Comparison of ENCODE assay signal across 12 mouse cellular contexts in the genomic region with DNA sequence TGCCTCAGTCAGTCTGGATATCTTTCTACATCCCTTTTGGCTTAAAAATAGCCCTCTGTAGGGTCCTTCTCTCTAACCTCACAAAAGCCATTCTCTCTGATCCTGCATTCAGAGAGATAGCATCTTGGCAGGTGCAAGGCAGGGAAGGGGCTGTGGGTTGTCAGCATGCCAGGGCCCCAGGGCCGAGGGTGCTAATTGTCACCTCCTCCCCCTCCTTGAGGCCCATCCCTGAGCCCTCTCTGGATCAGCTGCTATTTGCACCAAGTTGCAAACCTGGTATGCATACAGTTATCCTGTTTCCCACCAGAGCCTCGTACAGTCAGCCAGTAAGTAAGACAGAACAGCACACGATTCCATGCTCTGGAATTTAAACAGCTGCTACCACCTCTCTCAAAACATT.
DNase-seq lines count a peak whose midpoint lies in the region; ATAC-seq lines count a peak whose summit lies in the region.
"Had no signal": no experiment of that assay in that cellular context is flagged by ENCODE, and none has a peak within 500 bp of the region (broad histone marks: within the 10 kb centered on the region; RNA-seq: fewer than 3 reads in every experiment).

No protein-coding gene starts in this region.

- H3K27me3 ChIP-seq in limb, embryonic 12.5 days = peaks cover 50% of the 10 kb centered on the region
- peaks cover 47% of the 10 kb centered on the region for H3K27me3 ChIP-seq in limb, embryonic 10.5 days (ENCODE audit: low read depth, poor library complexity, severe bottlenecking)
- no peaks in the 10 kb centered on the region for H3K27me3 ChIP-seq in hindbrain, embryonic 15.5 days
- no peaks in the 10 kb centered on the region for H3K27me3 ChIP-seq in neural tube, embryonic 14.5 days (ENCODE audit: control insufficient read depth, insufficient read depth, low read length)

- 0 out of 2 replicates have a peak overlapping the region, but pooled peaks have one; percentile 18 for H3K9ac ChIP-seq in limb, embryonic 12.5 days (replicated peaks)
- no peak overlapping the region for H3K9ac ChIP-seq in hindbrain, embryonic 15.5 days
- H3K9ac ChIP-seq in neural tube, embryonic 14.5 days (replicated peaks; ENCODE audit: low read depth, low read length) = no peak overlapping the region

- H3K9me3 ChIP-seq in limb, embryonic 12.5 days = 0 out of 2 replicates have a peak, but pooled peaks cover 5% of the 10 kb centered on the region
- H3K9me3 ChIP-seq in limb, embryonic 10.5 days (replicated peaks) = no peaks in the 10 kb centered on the region
- H3K9me3 ChIP-seq in hindbrain, embryonic 15.5 days = no peaks in the 10 kb centered on the region
- no peaks in the 10 kb centered on the region for H3K9me3 ChIP-seq in neural tube, embryonic 14.5 days (ENCODE audit: control insufficient read depth, low read length)

- ATAC-seq in frontal cortex, adult (ENCODE audit: low TSS enrichment) = peak; percentile 29
- no peak for ATAC-seq in limb, embryonic 12.5 days (ENCODE audit: insufficient number of reproducible peaks, insufficient read depth, low FRiP score, low TSS enrichment, low read depth)
- no peak for ATAC-seq in hindbrain, embryonic 15.5 days (ENCODE audit: low FRiP score, low read depth)
- no peak for ATAC-seq in neural tube, embryonic 14.5 days (ENCODE audit: low read depth)

- H3K4me2 ChIP-seq in limb, embryonic 12.5 days = no peak overlapping the region
- H3K4me2 ChIP-seq in hindbrain, embryonic 15.5 days = no peak overlapping the region
- no peak overlapping the region for H3K4me2 ChIP-seq in neural tube, embryonic 14.5 days (ENCODE audit: low read depth, low read length)

- no peak overlapping the region for H3K27ac ChIP-seq in limb, embryonic 12.5 days
- no peak overlapping the region for H3K27ac ChIP-seq in limb, embryonic 10.5 days
- H3K27ac ChIP-seq in hindbrain, embryonic 15.5 days (replicated peaks) = peak overlapping the region; percentile 51
- peak overlapping the region; percentile 8; the same call in 1 of the 2 replicates for H3K27ac ChIP-seq in neural tube, embryonic 14.5 days (ENCODE audit: low read depth, low read length)
- H3K27ac ChIP-seq: kidney, postnatal 0 days had no signal

- no peak overlapping the region for H3K4me3 ChIP-seq in limb, embryonic 12.5 days (replicated peaks)
- no peak overlapping the region for H3K4me3 ChIP-seq in limb, embryonic 10.5 days
- no peak overlapping the region for H3K4me3 ChIP-seq in hindbrain, embryonic 15.5 days
- no peak overlapping the region for H3K4me3 ChIP-seq in neural tube, embryonic 14.5 days (ENCODE audit: low read depth, low read length)

- peaks cover 29% of the 10 kb centered on the region for H3K4me1 ChIP-seq in limb, embryonic 12.5 days (replicated peaks)
- peaks cover 19% of the 10 kb centered on the region for H3K4me1 ChIP-seq in limb, embryonic 10.5 days
- peaks cover 41% of the 10 kb centered on the region for H3K4me1 ChIP-seq in hindbrain, embryonic 15.5 days (replicated peaks)
- peaks cover 35% of the 10 kb centered on the region for H3K4me1 ChIP-seq in neural tube, embryonic 14.5 days (ENCODE audit: control insufficient read depth, insufficient read depth, low read length)

- 15% methylated on average over 3 of the region's 3 CpGs for WGBS in limb, embryonic 12.5 days
- WGBS in limb, embryonic 10.5 days = 24% methylated on average over 3 of the region's 3 CpGs
- 21% methylated on average over 3 of the region's 3 CpGs for WGBS in hindbrain, embryonic 15.5 days
- 10% methylated on average over 3 of the region's 3 CpGs for WGBS in neural tube, embryonic 14.5 days

- H3K36me3 ChIP-seq in limb, embryonic 12.5 days = no peaks in the 10 kb centered on the region
- H3K36me3 ChIP-seq in limb, embryonic 10.5 days = no peaks in the 10 kb centered on the region
- no peaks in the 10 kb centered on the region for H3K36me3 ChIP-seq in hindbrain, embryonic 15.5 days
- H3K36me3 ChIP-seq in neural tube, embryonic 14.5 days (ENCODE audit: control insufficient read depth, insufficient read depth, low read length) = no peaks in the 10 kb centered on the region

- DNase-seq in frontal cortex, postnatal 25 days (ENCODE audit: low spot score in 2 of 2) = no peak
- no peak for DNase-seq in limb, embryonic 10.5 days (ENCODE audit: low spot score)
- no peak for DNase-seq in gastrocnemius, postnatal 10 days
- no peak for DNase-seq in left cerebral cortex, adult 8-10 months (ENCODE audit: low spot score in 2 of 2)
- DNase-seq: B cell, adult 2 months; cerebellum, adult 18-20 months; lung, postnatal 10 days had no signal

Comparison
In these comparisons a context has a peak if more than half of its experiments do, and no peak if none do; other contexts are left out.
1. H3K27ac ChIP-seq: peak in hindbrain, embryonic 15.5 days (single experiment) and neural tube, embryonic 14.5 days (single experiment); none in limb, embryonic 12.5 days (single experiment) and limb, embryonic 10.5 days (single experiment).